30 mouse cellular contexts compared by ENCODE assay signal in genomic region chr9:73649088-73649487, GRCm38 (mm10).
A peak's percentile ranks its signal among the peaks of the same experiment; 100 is the strongest.
DNase-seq lines count a peak whose midpoint lies in the region; ATAC-seq and TF ChIP-seq lines count a peak whose summit lies in the region.
"Had no signal": no experiment of that assay in that cellular context is flagged by ENCODE, and none has a peak within 500 bp of the region (broad histone marks: within the 10 kb centered on the region; RNA-seq: fewer than 3 reads in every experiment).

No protein-coding gene starts in this region.

- no peak for TF ChIP-seq POLR2A in kidney, adult 2 months (IDR thresholded peaks at IDR 0.05; ENCODE audit: low read depth, low read length)

- no peaks in the 10 kb centered on the region for H3K27me3 ChIP-seq in kidney, adult 2 months (replicated peaks; ENCODE audit: control insufficient read depth, insufficient read depth, low read length)
- no peaks in the 10 kb centered on the region for H3K27me3 ChIP-seq in kidney, postnatal 0 days (ENCODE audit: insufficient read depth, low read length)
- no peaks in the 10 kb centered on the region for H3K27me3 ChIP-seq in kidney, embryonic 14.5 days (ENCODE audit: control insufficient read depth, insufficient read depth, low read length)
- no peaks in the 10 kb centered on the region for H3K27me3 ChIP-seq in forebrain, embryonic 11.5 days (ENCODE audit: control insufficient read depth, insufficient read depth, low read length)
- H3K27me3 ChIP-seq: embryonic facial prominence, embryonic 13.5 days; forebrain, embryonic 13.5 days; heart, embryonic 12.5 days; heart, embryonic 15.5 days had no signal

- H3K4me3 ChIP-seq in kidney, adult 2 months (ENCODE audit: insufficient read depth, low read depth, low read length), result no peak overlapping the region
- H3K4me3 ChIP-seq in kidney, postnatal 0 days (replicated peaks; ENCODE audit: low read depth, low read length), result no peak overlapping the region
- H3K4me3 ChIP-seq in kidney, embryonic 14.5 days (ENCODE audit: low read length), result no peak overlapping the region
- no peak overlapping the region for H3K4me3 ChIP-seq in forebrain, embryonic 11.5 days (ENCODE audit: low read depth, low read length)
- H3K4me3 ChIP-seq: embryonic facial prominence, embryonic 10.5 days; embryonic facial prominence, embryonic 13.5 days; erythroblast, embryonic 14.5 days; forebrain, embryonic 13.5 days; gastrocnemius, adult 2 months; heart, embryonic 12.5 days; heart, embryonic 15.5 days had no signal

- 74% methylated on average over 1 of the region's 1 CpGs for WGBS in kidney, adult 2 months
- 77% methylated on average over 1 of the region's 1 CpGs for WGBS in kidney, postnatal 0 days
- WGBS in kidney, embryonic 14.5 days, result 67% methylated on average over 1 of the region's 1 CpGs
- 100% methylated on average over 1 of the region's 1 CpGs for WGBS in forebrain, embryonic 11.5 days

- H3K9me3 ChIP-seq in kidney, postnatal 0 days (replicated peaks; ENCODE audit: low read length), result no peaks in the 10 kb centered on the region
- H3K9me3 ChIP-seq in kidney, embryonic 14.5 days (ENCODE audit: control insufficient read depth, low read length), result no peaks in the 10 kb centered on the region
- no peaks in the 10 kb centered on the region for H3K9me3 ChIP-seq in forebrain, embryonic 11.5 days (ENCODE audit: control insufficient read depth, low read length)
- H3K9me3 ChIP-seq: embryonic facial prominence, embryonic 10.5 days; embryonic facial prominence, embryonic 13.5 days; forebrain, embryonic 13.5 days; heart, embryonic 15.5 days had no signal

- H3K27ac ChIP-seq in kidney, adult 2 months (ENCODE audit: insufficient read depth, low read depth, low read length), result no peak overlapping the region
- no peak overlapping the region for H3K27ac ChIP-seq in kidney, postnatal 0 days
- no peak overlapping the region for H3K27ac ChIP-seq in kidney, embryonic 14.5 days (ENCODE audit: low read depth, low read length)
- H3K27ac ChIP-seq in forebrain, embryonic 11.5 days (ENCODE audit: low read depth, low read length), result no peak overlapping the region
- H3K27ac ChIP-seq: embryonic facial prominence, embryonic 10.5 days; embryonic facial prominence, embryonic 13.5 days; forebrain, embryonic 13.5 days; gastrocnemius, adult 2 months; heart, embryonic 15.5 days; hindbrain, embryonic 14.5 days; hindbrain, postnatal 0 days had no signal

- no peak overlapping the region for H3K4me2 ChIP-seq in kidney, postnatal 0 days (ENCODE audit: low read length)
- H3K4me2 ChIP-seq in kidney, embryonic 14.5 days (replicated peaks; ENCODE audit: low read depth, low read length), result no peak overlapping the region
- no peak overlapping the region for H3K4me2 ChIP-seq in forebrain, embryonic 11.5 days (ENCODE audit: low read depth, low read length, severe bottlenecking)
- H3K4me2 ChIP-seq: embryonic facial prominence, embryonic 13.5 days; forebrain, embryonic 13.5 days; heart, embryonic 12.5 days; heart, embryonic 15.5 days; hindbrain, embryonic 14.5 days had no signal

- no peaks in the 10 kb centered on the region for H3K36me3 ChIP-seq in kidney, adult 2 months (ENCODE audit: control insufficient read depth, insufficient read depth, low read length)
- no peaks in the 10 kb centered on the region for H3K36me3 ChIP-seq in kidney, postnatal 0 days (ENCODE audit: insufficient read depth, low read length)
- H3K36me3 ChIP-seq in kidney, embryonic 14.5 days (ENCODE audit: control insufficient read depth, insufficient read depth, low read length), result no peaks in the 10 kb centered on the region
- no peaks in the 10 kb centered on the region for H3K36me3 ChIP-seq in forebrain, embryonic 11.5 days (ENCODE audit: control insufficient read depth, insufficient read depth, low read length)
- H3K36me3 ChIP-seq: embryonic facial prominence, embryonic 10.5 days; embryonic facial prominence, embryonic 13.5 days; heart, embryonic 15.5 days had no signal

- H3K9ac ChIP-seq in kidney, postnatal 0 days (ENCODE audit: low read depth, low read length), result no peak overlapping the region
- H3K9ac ChIP-seq in kidney, embryonic 14.5 days (ENCODE audit: low read depth, low read length), result no peak overlapping the region
- no peak overlapping the region for H3K9ac ChIP-seq in forebrain, embryonic 11.5 days (ENCODE audit: low read length)
- H3K9ac ChIP-seq: embryonic facial prominence, embryonic 13.5 days; forebrain, embryonic 13.5 days; forebrain, postnatal 0 days; heart, embryonic 12.5 days; heart, embryonic 15.5 days; hindbrain, embryonic 14.5 days had no signal

- H3K4me1 ChIP-seq in kidney, adult 2 months (ENCODE audit: control insufficient read depth, insufficient read depth, low read length), result no peaks in the 10 kb centered on the region
- no peaks in the 10 kb centered on the region for H3K4me1 ChIP-seq in kidney, postnatal 0 days (replicated peaks; ENCODE audit: insufficient read depth, low read length)
- no peaks in the 10 kb centered on the region for H3K4me1 ChIP-seq in kidney, embryonic 14.5 days (ENCODE audit: control insufficient read depth, insufficient read depth, low read length)
- no peaks in the 10 kb centered on the region for H3K4me1 ChIP-seq in forebrain, embryonic 11.5 days (replicated peaks; ENCODE audit: control insufficient read depth, insufficient read depth, low read length)
- H3K4me1 ChIP-seq: embryonic facial prominence, embryonic 10.5 days; embryonic facial prominence, embryonic 13.5 days; forebrain, embryonic 13.5 days; heart, embryonic 15.5 days had no signal

- DNase-seq in kidney, adult 2 months, result peak; percentile 6
- DNase-seq in kidney, adult 18-20 months, result no peak
- peak; percentile 64 for DNase-seq in kidney, postnatal 0 days (ENCODE audit: low spot score)
- peak; percentile 3 for DNase-seq in urinary bladder, postnatal 14 days (ENCODE audit: low spot score)
- no peak for DNase-seq in urinary bladder, adult 18-20 months (ENCODE audit: low spot score in 2 of 2)
- DNase-seq in forebrain, embryonic 11.5 days (ENCODE audit: low spot score), result no peak
- DNase-seq: adrenal gland, adult 8-10 months; adrenal gland, postnatal 25 days; cerebellum, adult 11-12 months; cerebellum, adult 8-10 months; cerebellum, postnatal 10 days; cerebellum, postnatal 36 days; embryo, embryonic 11 days; forebrain, postnatal 0 days; gastrocnemius, adult 2 months; gastrocnemius, postnatal 14 days; heart, adult 18-20 months; heart, postnatal 10 days; heart, postnatal 4 days had no signal

- no peak for TF ChIP-seq CTCF in kidney, adult 2 months (conservative IDR thresholded peaks at IDR 0.05; ENCODE audit: insufficient read depth, insufficient read length, low read depth, low read length)
- TF ChIP-seq CTCF in kidney, postnatal 0 days (IDR thresholded peaks at IDR 0.05; ENCODE audit: low read depth), result no peak

- no peak; the same call in 1 of the 2 replicates for ATAC-seq in kidney, postnatal 0 days (replicated peaks; ENCODE audit: low FRiP score, low read depth)
- no peak for ATAC-seq in kidney, embryonic 14.5 days (ENCODE audit: low FRiP score, low TSS enrichment)
- no peak for ATAC-seq in forebrain, embryonic 11.5 days (replicated peaks; ENCODE audit: low FRiP score)
- ATAC-seq: activated CD4-positive, CD25-positive, alpha-beta regulatory T cell, adult 4 months; CD4-positive, CD25-positive, alpha-beta regulatory T cell, adult 4 months; forebrain, embryonic 13.5 days; forebrain, postnatal 0 days; hindbrain, postnatal 0 days had no signal

Comparison
In these comparisons a context has a peak if more than half of its experiments do, and no peak if none do; other contexts are left out.
1. DNase-seq: peak in kidney, adult 2 months (single experiment), kidney, postnatal 0 days (single experiment) and urinary bladder, postnatal 14 days (single experiment); none in kidney, adult 18-20 months (single experiment), urinary bladder, adult 18-20 months (0 of 2) and forebrain, embryonic 11.5 days (single experiment).